Mouse (Mus musculus): ENCODE data around the gene Cd164. TPM values are rescaled to one million over a fixed set of nuclear protein-coding genes. Genes with fewer than 3 reads are reported as not detected.

Cd164 gene
- total RNA-seq, 2 experiments from 2014 or later: 126 to 148 TPM

DNA sequence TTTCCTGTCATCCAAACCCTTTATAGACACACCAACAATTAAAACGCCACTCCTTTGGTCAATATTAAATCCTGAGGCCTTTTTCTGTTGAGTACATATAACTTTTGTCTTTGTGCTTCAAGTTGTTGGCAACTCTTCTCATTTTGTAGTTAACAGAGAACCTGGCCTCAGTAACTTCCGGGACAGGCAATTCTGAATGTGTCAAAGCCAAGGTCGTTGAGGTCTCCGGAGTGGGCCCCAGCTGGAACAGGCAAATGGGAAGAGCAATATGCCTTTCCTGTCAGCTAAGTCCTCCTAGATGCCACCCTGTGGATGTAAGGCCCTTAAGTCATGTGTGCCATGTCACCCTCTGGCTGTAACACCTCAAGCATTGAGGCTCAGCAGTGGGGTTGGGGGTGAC, 61.2 kb downstream of the Cd164 start:
- intact Hi-C loops (cut with DNase I): no loop called here
- DNase-seq (ENCODE audit: low spot score): no peak

Other genes with a start within 250 kb of the Cd164 start
- gene Fig4, start 216.2 kb upstream of the Cd164 start, total RNA-seq (2021): 10 to 100 TPM; 23.1 to 23.4 TPM
- gene Ak9, start 215.4 kb upstream of the Cd164 start, total RNA-seq (2021): not detected
- 1 to 10 TPM; 7.2 to 8.2 TPM for gene Zbtb24, start 69.0 kb upstream of the Cd164 start, total RNA-seq (2021)
- gene Mical1, start 43.1 kb upstream of the Cd164 start, total RNA-seq (2021): 10 to 100 TPM; 11.5 to 15.6 TPM
- gene Smpd2, start 29.0 kb upstream of the Cd164 start, total RNA-seq (2021): 10 to 100 TPM; 38.3 to 38.6 TPM
- gene Ppil6, start 29.0 kb upstream of the Cd164 start, total RNA-seq (2021): 1 to 10 TPM; 1.4 to 1.5 TPM
- under 1 TPM; 0.08 to 0.14 TPM for gene Ccdc162, start 197.2 kb downstream of the Cd164 start, total RNA-seq (2021)